27 mouse cellular contexts compared by ENCODE assay signal in the genomic region with DNA sequence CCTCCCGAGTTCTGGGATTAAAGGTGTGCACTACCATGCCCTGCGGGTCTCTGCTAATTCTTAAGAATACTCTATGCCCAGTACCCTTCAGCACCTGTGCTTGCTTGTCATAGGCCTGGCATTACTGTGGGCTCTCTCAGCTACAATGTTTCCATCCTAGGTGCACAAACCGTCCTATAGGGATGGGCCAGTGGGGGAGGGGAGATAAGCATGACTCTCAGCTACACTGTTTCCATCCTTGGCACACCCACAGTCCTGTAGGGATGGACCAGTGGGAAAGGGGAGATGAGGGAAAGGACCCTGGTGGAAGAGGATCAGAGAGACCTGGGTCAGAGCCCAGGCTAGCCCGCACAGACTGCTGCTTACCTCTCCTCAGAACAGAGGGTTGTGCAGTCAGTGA. TPM values are rescaled to one million over a fixed set of nuclear protein-coding genes. Genes with fewer than 3 reads are reported as not detected.
"Had no signal": no experiment of that assay in that cellular context is flagged by ENCODE, and none has a peak within 500 bp of the region (broad histone marks: within the 10 kb centered on the region; RNA-seq: fewer than 3 reads in every experiment).

No protein-coding gene starts in this region.

- H3K4me1 ChIP-seq: liver, embryonic 13.5 days; liver, embryonic 15.5 days; lung, embryonic 15.5 days; megakaryocyte, embryonic 14.5 days; midbrain, embryonic 12.5 days; midbrain, embryonic 15.5 days; neural tube, embryonic 12.5 days; stomach, embryonic 15.5 days had no signal

- H3K4me3 ChIP-seq: liver, embryonic 13.5 days; liver, embryonic 15.5 days; lung, embryonic 15.5 days; megakaryocyte, embryonic 14.5 days; midbrain, embryonic 12.5 days; midbrain, embryonic 15.5 days; neural tube, embryonic 12.5 days; stomach, embryonic 15.5 days had no signal

- H3K4me2 ChIP-seq: liver, embryonic 13.5 days; liver, embryonic 15.5 days; lung, embryonic 15.5 days; midbrain, embryonic 12.5 days; midbrain, embryonic 15.5 days; neural tube, embryonic 12.5 days; stomach, embryonic 15.5 days had no signal

- H3K27me3 ChIP-seq: lung, embryonic 15.5 days; midbrain, embryonic 15.5 days; neural tube, embryonic 12.5 days; stomach, embryonic 15.5 days had no signal

- ATAC-seq: liver, postnatal 0 days; lung, postnatal 0 days; midbrain, embryonic 15.5 days had no signal

- H3K27ac ChIP-seq: liver, embryonic 13.5 days; liver, embryonic 15.5 days; lung, embryonic 15.5 days; macrophage; midbrain, embryonic 12.5 days; midbrain, embryonic 15.5 days; neural tube, embryonic 12.5 days; stomach, embryonic 15.5 days; stomach, postnatal 0 days had no signal

- H3K9ac ChIP-seq: liver, embryonic 13.5 days; liver, embryonic 15.5 days; liver, postnatal 0 days; lung, embryonic 15.5 days; midbrain, embryonic 12.5 days; midbrain, embryonic 15.5 days; neural tube, embryonic 12.5 days; stomach, embryonic 15.5 days had no signal

- H3K9me3 ChIP-seq: liver, embryonic 13.5 days; liver, embryonic 15.5 days; lung, embryonic 15.5 days; megakaryocyte, embryonic 14.5 days; midbrain, embryonic 12.5 days; midbrain, embryonic 15.5 days; neural tube, embryonic 12.5 days; stomach, embryonic 15.5 days had no signal

- DNase-seq: liver, embryonic 13.5 days; liver, postnatal 0 days; lung, adult 2 months; lung, postnatal 14 days; lung, postnatal 36 days; right cerebral cortex, adult 18-20 months; right cerebral cortex, postnatal 25 days; right cerebral cortex, postnatal 4 days; thymus, adult 2 months; thymus, postnatal 25 days; thymus, postnatal 4 days had no signal

- H3K36me3 ChIP-seq: liver, embryonic 13.5 days; liver, embryonic 15.5 days; lung, embryonic 15.5 days; midbrain, embryonic 12.5 days; midbrain, embryonic 15.5 days; neural tube, embryonic 12.5 days; stomach, embryonic 15.5 days had no signal

RNA-seq across cellular contexts. Expression of a gene that starts 4.6 kb away (rescaled TPM):
- total RNA-seq: midbrain, postnatal 0 days; monocyte, adult 5-6 weeks; neutrophil, adult 5-6 weeks had no signal
- polyA plus RNA-seq: liver, embryonic 13.5 days; liver, embryonic 15.5 days; liver, postnatal 0 days; midbrain, embryonic 12.5 days; midbrain, embryonic 15.5 days; midbrain, postnatal 0 days; neural tube, embryonic 12.5 days; neural tube, embryonic 14.5 days; spleen, adult 2 months had no signal

RNA-seq across cellular contexts. Expression of a gene that starts 6.3 kb away (rescaled TPM):
- total RNA-seq: megakaryocyte progenitor cell, adult 5-6 weeks; monocyte, adult 5-6 weeks had no signal
- polyA plus RNA-seq: liver, embryonic 13.5 days; liver, embryonic 15.5 days; liver, postnatal 0 days; lung, postnatal 0 days; macrophage had no signal
